Mouse (Mus musculus): ENCODE data around the gene Rnf130. TPM values are rescaled to one million over a fixed set of nuclear protein-coding genes. Genes with fewer than 3 reads are reported as not detected.

Rnf130 gene
- polyA plus RNA-seq, 2 experiments = 16.0 to 36.3 TPM

DNA sequence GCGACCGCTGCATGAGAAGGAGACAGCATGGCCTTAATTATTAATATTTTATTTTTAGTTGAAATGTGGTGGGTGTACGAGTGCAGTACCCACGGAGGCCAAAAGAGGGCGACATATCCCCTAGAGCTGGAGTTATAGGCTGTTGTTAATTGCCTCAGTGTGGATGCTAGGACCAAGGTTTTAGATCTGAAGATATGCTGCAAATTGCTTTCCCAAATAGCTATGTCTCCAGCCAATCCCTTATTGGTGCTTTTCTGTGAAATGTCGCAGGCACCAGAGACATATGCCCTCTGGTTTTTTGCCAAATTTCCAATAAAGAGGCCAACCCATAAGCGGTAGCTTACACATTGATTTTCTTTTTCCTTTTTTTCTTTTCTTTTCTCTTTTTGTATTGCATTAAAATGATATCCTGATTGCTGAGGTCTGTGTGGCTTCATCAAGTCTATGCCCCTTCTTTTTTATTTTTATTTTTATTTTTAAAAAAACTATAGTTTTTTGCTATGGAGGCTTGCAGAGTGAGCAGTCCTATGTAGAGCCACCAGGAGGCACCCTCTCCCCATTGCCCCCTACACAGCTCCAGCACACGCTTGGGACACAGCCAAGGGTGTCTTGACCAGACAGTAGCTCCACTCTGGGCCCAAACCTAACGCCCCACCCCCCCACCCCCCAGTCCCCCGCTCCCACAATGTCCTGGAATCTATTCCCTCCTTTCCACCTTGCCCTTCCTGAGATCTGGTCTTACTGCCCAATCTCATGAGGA, 38.7 kb upstream of the Rnf130 start:
- DNase-seq (ENCODE audit: low read depth in 3 of 3, low spot score in 3 of 3) (peak in 2 of 3 experiments; percentile 53 to 55), ATAC-seq (ENCODE audit: insufficient read depth) (peak; percentile 43; the same call in 1 of the 2 replicates)
- Histone ChIP-seq H3K4me1 (replicated peaks; ENCODE audit: control insufficient read depth in 2 of 2, insufficient read depth in 2 of 2, low read length in 1 of 2) (peaks cover 40 to 41% of the 10 kb centered on the region in 2 experiments), H3K36me3 (replicated peaks; ENCODE audit: control insufficient read depth, insufficient read depth, low read depth) (no peaks in the 10 kb centered on the region), H3K9me3 (ENCODE audit: control insufficient read depth, low read length) (no peaks in the 10 kb centered on the region), H3K27ac (peak overlapping the region; percentile 70), H3K27me3 (ENCODE audit: control insufficient read depth, insufficient read depth, low read length) (no peaks in the 10 kb centered on the region), H3K4me2 (ENCODE audit: low read depth) (no peak overlapping the region), H3K4me3 (ENCODE audit: insufficient read depth in 1 of 2, low read depth in 2 of 2, low read length in 2 of 2) (no peak overlapping the region), H3K9ac (replicated peaks) (peak overlapping the region; percentile 23; the same call in 1 of the 2 replicates)
- WGBS (ENCODE audit: insufficient replicate concordance) = 13% methylated on average over 10 of the region's 10 CpGs
- TF ChIP-seq CTCF (IDR thresholded peaks at IDR 0.05; ENCODE audit: low read depth) (peak; percentile 92), EP300 (IDR thresholded peaks at IDR 0.05; ENCODE audit: low read depth) (no peak)

GRCm38 (mm10) chr11:49994536-49994935, 30.6 kb upstream of the Rnf130 start:
- Histone ChIP-seq H3K9me3 (ENCODE audit: control insufficient read depth, low read length) (no peaks in the 10 kb centered on the region), H3K4me3 (ENCODE audit: insufficient read depth in 1 of 2, low read depth in 2 of 2, low read length in 2 of 2) (no peak overlapping the region), H3K4me2 (ENCODE audit: low read depth) (no peak overlapping the region), H3K27ac (no peak overlapping the region), H3K4me1 (replicated peaks; ENCODE audit: control insufficient read depth in 2 of 2, insufficient read depth in 2 of 2, low read length in 1 of 2) (peaks cover 9% of the 10 kb centered on the region in 2 experiments), H3K9ac (replicated peaks) (no peak overlapping the region), H3K27me3 (ENCODE audit: control insufficient read depth, insufficient read depth, low read length) (no peaks in the 10 kb centered on the region), H3K36me3 (replicated peaks; ENCODE audit: control insufficient read depth, insufficient read depth, low read depth) (no peaks in the 10 kb centered on the region)
- DNase-seq (ENCODE audit: low read depth in 3 of 3, low spot score in 3 of 3) = no peak
- 20% methylated on average over 2 of the region's 2 CpGs for WGBS (ENCODE audit: insufficient replicate concordance)
- TF ChIP-seq EP300 (IDR thresholded peaks at IDR 0.05; ENCODE audit: low read depth) = no peak
- no peak for TF ChIP-seq CTCF (IDR thresholded peaks at IDR 0.05; ENCODE audit: low read depth)
- peak; percentile 59; the same call in 1 of the 2 replicates for ATAC-seq (ENCODE audit: insufficient read depth)

GRCm38 (mm10) chr11:49996398-49996797, 28.7 kb upstream of the Rnf130 start:
- ATAC-seq (ENCODE audit: insufficient read depth) = no peak
- H3K9ac ChIP-seq (replicated peaks) = no peak overlapping the region
- H3K4me3 ChIP-seq (ENCODE audit: insufficient read depth in 1 of 2, low read depth in 2 of 2, low read length in 2 of 2) = no peak overlapping the region
- no peak for TF ChIP-seq CTCF (IDR thresholded peaks at IDR 0.05; ENCODE audit: low read depth)
- no peak for TF ChIP-seq EP300 (IDR thresholded peaks at IDR 0.05; ENCODE audit: low read depth)
- peaks cover 9% of the 10 kb centered on the region in 2 experiments for H3K4me1 ChIP-seq (replicated peaks; ENCODE audit: control insufficient read depth in 2 of 2, insufficient read depth in 2 of 2, low read length in 1 of 2)
- no peak overlapping the region for H3K4me2 ChIP-seq (ENCODE audit: low read depth)
- WGBS (ENCODE audit: insufficient replicate concordance) = 30% methylated on average over 4 of the region's 4 CpGs
- H3K9me3 ChIP-seq (ENCODE audit: control insufficient read depth, low read length) = no peaks in the 10 kb centered on the region
- no peak overlapping the region for H3K27ac ChIP-seq
- DNase-seq (ENCODE audit: low read depth in 3 of 3, low spot score in 3 of 3) = no peak
- no peaks in the 10 kb centered on the region for H3K27me3 ChIP-seq (ENCODE audit: control insufficient read depth, insufficient read depth, low read length)
- no peaks in the 10 kb centered on the region for H3K36me3 ChIP-seq (replicated peaks; ENCODE audit: control insufficient read depth, insufficient read depth, low read depth)

GRCm38 (mm10) chr11:49997321-49997720, 27.8 kb upstream of the Rnf130 start:
- 34% methylated on average over 5 of the region's 5 CpGs for WGBS (ENCODE audit: insufficient replicate concordance)
- Histone ChIP-seq H3K9me3 (ENCODE audit: control insufficient read depth, low read length) (no peaks in the 10 kb centered on the region), H3K4me3 (ENCODE audit: insufficient read depth in 1 of 2, low read depth in 2 of 2, low read length in 2 of 2) (no peak overlapping the region), H3K4me2 (ENCODE audit: low read depth) (no peak overlapping the region), H3K9ac (replicated peaks) (no peak overlapping the region), H3K27ac (no peak overlapping the region), H3K36me3 (replicated peaks; ENCODE audit: control insufficient read depth, insufficient read depth, low read depth) (no peaks in the 10 kb centered on the region), H3K4me1 (replicated peaks; ENCODE audit: control insufficient read depth in 2 of 2, insufficient read depth in 2 of 2, low read length in 1 of 2) (peaks cover 9% of the 10 kb centered on the region in 2 experiments), H3K27me3 (ENCODE audit: control insufficient read depth, insufficient read depth, low read length) (no peaks in the 10 kb centered on the region)
- ATAC-seq (ENCODE audit: insufficient read depth) = no peak
- TF ChIP-seq EP300 (IDR thresholded peaks at IDR 0.05; ENCODE audit: low read depth) (no peak), CTCF (IDR thresholded peaks at IDR 0.05; ENCODE audit: low read depth) (no peak)
- no peak for DNase-seq (ENCODE audit: low read depth in 3 of 3, low spot score in 3 of 3)

GRCm38 (mm10) chr11:50002853-50003252, 22.3 kb upstream of the Rnf130 start:
- no peaks in the 10 kb centered on the region for H3K4me1 ChIP-seq (replicated peaks; ENCODE audit: control insufficient read depth in 2 of 2, insufficient read depth in 2 of 2, low read length in 1 of 2)
- no peak for TF ChIP-seq CTCF (IDR thresholded peaks at IDR 0.05; ENCODE audit: low read depth)
- TF ChIP-seq EP300 (IDR thresholded peaks at IDR 0.05; ENCODE audit: low read depth) = no peak
- H3K4me2 ChIP-seq (ENCODE audit: low read depth) = no peak overlapping the region
- 24% methylated on average over 4 of the region's 4 CpGs for WGBS (ENCODE audit: insufficient replicate concordance)
- no peak for DNase-seq (ENCODE audit: low read depth in 3 of 3, low spot score in 3 of 3)
- H3K9me3 ChIP-seq (ENCODE audit: control insufficient read depth, low read length) = no peaks in the 10 kb centered on the region
- no peak for ATAC-seq (ENCODE audit: insufficient read depth)
- H3K27ac ChIP-seq = no peak overlapping the region
- no peak overlapping the region for H3K9ac ChIP-seq (replicated peaks)
- no peaks in the 10 kb centered on the region for H3K36me3 ChIP-seq (replicated peaks; ENCODE audit: control insufficient read depth, insufficient read depth, low read depth)
- H3K27me3 ChIP-seq (ENCODE audit: control insufficient read depth, insufficient read depth, low read length) = no peaks in the 10 kb centered on the region
- H3K4me3 ChIP-seq (ENCODE audit: insufficient read depth in 1 of 2, low read depth in 2 of 2, low read length in 2 of 2) = no peak overlapping the region

Data from liver, embryonic 14.5 days (tissue).